19 mouse cellular contexts compared by ENCODE assay signal in the genomic region with DNA sequence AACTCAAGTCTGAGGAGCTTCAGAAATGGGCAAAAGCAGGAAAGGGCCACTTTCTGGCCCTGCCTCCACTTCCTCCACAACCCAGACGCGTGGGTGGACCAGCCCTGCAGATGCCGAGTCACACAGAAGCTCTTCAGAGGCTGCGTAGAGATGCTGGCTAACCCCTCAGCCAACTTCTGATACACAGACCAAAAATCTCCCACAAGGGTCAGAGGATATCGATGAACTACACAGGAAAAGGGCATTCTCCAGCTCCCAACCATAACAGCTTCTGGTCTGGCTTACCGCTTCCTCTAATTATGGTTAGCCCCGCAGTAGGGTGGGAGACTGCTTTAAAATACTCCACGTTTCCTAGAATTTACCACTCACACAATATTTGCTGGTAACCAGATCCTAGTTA. TPM values are rescaled to one million over a fixed set of nuclear protein-coding genes. Genes with fewer than 3 reads are reported as not detected.
DNase-seq lines count a peak whose midpoint lies in the region; ATAC-seq lines count a peak whose summit lies in the region.
"Had no signal": no experiment of that assay in that cellular context is flagged by ENCODE, and none has a peak within 500 bp of the region (broad histone marks: within the 10 kb centered on the region; RNA-seq: fewer than 3 reads in every experiment).

No protein-coding gene starts in this region.

- no peak overlapping the region for H3K9ac ChIP-seq in liver, embryonic 11.5 days (ENCODE audit: low read depth, low read length)
- H3K9ac ChIP-seq: forebrain, postnatal 0 days; hindbrain, embryonic 12.5 days; limb, embryonic 13.5 days; neural tube, embryonic 12.5 days had no signal

- WGBS in liver, embryonic 11.5 days = 38% methylated on average over 8 of the region's 8 CpGs
- WGBS in limb, embryonic 10.5 days = 84% methylated on average over 8 of the region's 8 CpGs

- no peak for ATAC-seq in liver, embryonic 11.5 days (replicated peaks; ENCODE audit: low FRiP score)
- ATAC-seq: forebrain, postnatal 0 days had no signal

- no peak overlapping the region for H3K27ac ChIP-seq in liver, embryonic 11.5 days (ENCODE audit: low read depth, low read length)
- H3K27ac ChIP-seq in limb, embryonic 10.5 days = 0 out of 2 replicates have a peak overlapping the region, but pooled peaks have one; percentile 56
- H3K27ac ChIP-seq: heart, embryonic 10.5 days; hindbrain, embryonic 12.5 days; limb, embryonic 13.5 days; midbrain, embryonic 10.5 days; neural tube, embryonic 12.5 days had no signal

- H3K36me3 ChIP-seq in liver, embryonic 11.5 days (ENCODE audit: control insufficient read depth, insufficient read depth, low read length) = no peaks in the 10 kb centered on the region
- no peaks in the 10 kb centered on the region for H3K36me3 ChIP-seq in limb, embryonic 10.5 days
- H3K36me3 ChIP-seq: heart, embryonic 10.5 days; hindbrain, embryonic 12.5 days; limb, embryonic 13.5 days; midbrain, embryonic 10.5 days; neural tube, embryonic 12.5 days had no signal

- no peak overlapping the region for H3K4me2 ChIP-seq in liver, embryonic 11.5 days
- H3K4me2 ChIP-seq: hindbrain, embryonic 12.5 days; limb, embryonic 13.5 days; neural tube, embryonic 12.5 days had no signal

- H3K27me3 ChIP-seq in liver, embryonic 11.5 days (replicated peaks; ENCODE audit: control insufficient read depth, insufficient read depth, low read length) = no peaks in the 10 kb centered on the region
- H3K27me3 ChIP-seq in limb, embryonic 10.5 days (ENCODE audit: low read depth, poor library complexity, severe bottlenecking) = no peaks in the 10 kb centered on the region
- H3K27me3 ChIP-seq: hindbrain, embryonic 12.5 days; limb, embryonic 13.5 days; neural tube, embryonic 12.5 days had no signal

- H3K9me3 ChIP-seq in liver, embryonic 11.5 days (ENCODE audit: control insufficient read depth, low read length) = no peaks in the 10 kb centered on the region
- H3K9me3 ChIP-seq in limb, embryonic 10.5 days (replicated peaks) = no peaks in the 10 kb centered on the region
- H3K9me3 ChIP-seq: heart, embryonic 10.5 days; hindbrain, embryonic 12.5 days; limb, embryonic 13.5 days; midbrain, embryonic 10.5 days; neural tube, embryonic 12.5 days had no signal

- peak; percentile 6 for DNase-seq in liver
- DNase-seq in liver, embryonic 11.5 days (ENCODE audit: low spot score) = no peak
- DNase-seq in spleen, postnatal 36 days (ENCODE audit: low spot score in 2 of 2) = peak; percentile 2 to 6
- DNase-seq in spleen, postnatal 4 days (ENCODE audit: low spot score in 2 of 2) = no peak
- DNase-seq in limb, embryonic 10.5 days (ENCODE audit: low spot score) = no peak
- DNase-seq in thymus, postnatal 36 days = no peak
- DNase-seq in kidney, postnatal 25 days = no peak
- DNase-seq: cerebellum, adult 8-10 months; forebrain, postnatal 0 days; gastrocnemius, postnatal 36 days; kidney, adult 2 months; kidney, postnatal 14 days; right cerebral cortex, adult 18-20 months; thymus, adult 18-20 months had no signal

- H3K4me1 ChIP-seq in liver, embryonic 11.5 days (replicated peaks; ENCODE audit: control insufficient read depth, insufficient read depth, low read length) = no peaks in the 10 kb centered on the region
- peaks cover 5% of the 10 kb centered on the region for H3K4me1 ChIP-seq in limb, embryonic 10.5 days
- H3K4me1 ChIP-seq: heart, embryonic 10.5 days; hindbrain, embryonic 12.5 days; limb, embryonic 13.5 days; midbrain, embryonic 10.5 days; neural tube, embryonic 12.5 days had no signal

- H3K4me3 ChIP-seq in liver, embryonic 11.5 days (ENCODE audit: low read depth, low read length) = no peak overlapping the region
- no peak overlapping the region for H3K4me3 ChIP-seq in limb, embryonic 10.5 days
- H3K4me3 ChIP-seq: heart, embryonic 10.5 days; hindbrain, embryonic 12.5 days; limb, embryonic 13.5 days; midbrain, embryonic 10.5 days; neural tube, embryonic 12.5 days had no signal

RNA-seq across cellular contexts. Expression of a gene that starts 9.0 kb away (rescaled TPM):
- 2.9 and 4.4 TPM in 2 replicates for polyA plus RNA-seq in liver, embryonic 11.5 days (2014; fragmentation: Nextera tagmentation; extraction: Ambion mirVana)
- polyA plus RNA-seq in limb, embryonic 10.5 days (2016; fragmentation: Nextera tagmentation; extraction: Ambion mirVana) = 2.0 and 6.4 TPM in 2 replicates

RNA-seq across cellular contexts. Expression of a gene that starts 33.3 kb away (rescaled TPM):
- polyA plus RNA-seq in liver, embryonic 11.5 days (2014; fragmentation: Nextera tagmentation; extraction: Ambion mirVana) = 6.8 and 6.9 TPM in 2 replicates
- polyA plus RNA-seq in limb, embryonic 10.5 days (2016; fragmentation: Nextera tagmentation; extraction: Ambion mirVana) = 12.3 and 16.3 TPM in 2 replicates

Comparison
In these comparisons a context has a peak if more than half of its experiments do, and no peak if none do; other contexts are left out.
1. DNase-seq: peak in liver (single experiment) and spleen, postnatal 36 days (2 of 2); none in liver, embryonic 11.5 days (single experiment), spleen, postnatal 4 days (0 of 2), limb, embryonic 10.5 days (single experiment), thymus, postnatal 36 days (0 of 2) and kidney, postnatal 25 days (0 of 2).